Mouse (Mus musculus) retina, adult 2 months (tissue): Measurements from ENCODE around the gene Olfr180.

ENCODE experiments used
- DNase-seq: peaks from one replicate; pipeline ENCODE4 v3.0.0-alpha.2; 2012; ENCODE audit warnings: low read depth, low spot score

Olfr180 gene

GRCm38 (mm10) chr16:58929292-58929691 is at the start of gene Olfr180:
Gene Olfr180, minus strand, starts transcription at chr16:58929392.
- no peak for DNase-seq

GRCm38 (mm10) chr16:58928655-58929054 is 537 bp downstream of the Olfr180 start, which contains the start of gene Olfr181:
Gene Olfr181, minus strand, starts transcription at chr16:58928755.
- DNase-seq: no peak

- DNase-seq: no peak
These were observed 37.2 kb downstream of the Olfr180 start, which contains the start of gene Olfr178 for GRCm38 (mm10) chr16:58891963-58892362. Gene Olfr178, minus strand, starts transcription at chr16:58892063.

DNA sequence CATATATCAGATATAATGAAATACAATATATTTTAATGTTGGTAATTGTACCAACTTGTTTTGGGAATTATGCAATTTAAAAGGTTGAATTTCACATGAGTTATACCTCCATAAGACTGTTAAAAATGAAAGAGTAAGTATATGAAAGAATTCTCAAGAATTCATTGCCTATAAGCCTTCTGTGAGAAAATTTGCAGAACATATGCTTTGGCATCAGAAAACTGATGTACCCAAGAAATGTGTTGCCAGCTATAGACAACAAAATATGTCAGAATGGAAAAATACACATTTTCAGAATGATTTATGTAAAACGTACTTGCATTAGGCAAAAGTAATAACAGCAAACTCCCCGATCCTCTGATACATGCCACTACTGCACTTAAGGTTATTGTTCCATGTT is 44.8 kb downstream of the Olfr180 start:
- DNase-seq: no peak

GRCm38 (mm10) chr16:58874668-58875067 is 54.5 kb downstream of the Olfr180 start, which contains the start of gene Olfr177:
Gene Olfr177, minus strand, starts transcription at chr16:58874768.
- no peak for DNase-seq
